Mouse (Mus musculus) megakaryocyte-erythroid progenitor cell, adult 5 weeks (primary cell): ENCODE data around the gene 1700012P22Rik. TPM values are rescaled to one million over a fixed set of nuclear protein-coding genes. Genes with fewer than 3 reads are reported as not detected.

Experiments used
- polyA plus RNA-seq: library from polyadenylated mRNA; stranded (reverse); fragments of >175 nt; gene quantifications from 2 replicates; pipeline ENCODE4 v1.2.3, GENCODE M21; 2012

1700012P22Rik gene
- not detected in 2 replicates for polyA plus RNA-seq

GRCm38 (mm10) chr4:144438672-144439071, at the start of gene 1700012P22Rik:
TSS of gene 1700012P22Rik (minus strand) at chr4:144438772.

DNA sequence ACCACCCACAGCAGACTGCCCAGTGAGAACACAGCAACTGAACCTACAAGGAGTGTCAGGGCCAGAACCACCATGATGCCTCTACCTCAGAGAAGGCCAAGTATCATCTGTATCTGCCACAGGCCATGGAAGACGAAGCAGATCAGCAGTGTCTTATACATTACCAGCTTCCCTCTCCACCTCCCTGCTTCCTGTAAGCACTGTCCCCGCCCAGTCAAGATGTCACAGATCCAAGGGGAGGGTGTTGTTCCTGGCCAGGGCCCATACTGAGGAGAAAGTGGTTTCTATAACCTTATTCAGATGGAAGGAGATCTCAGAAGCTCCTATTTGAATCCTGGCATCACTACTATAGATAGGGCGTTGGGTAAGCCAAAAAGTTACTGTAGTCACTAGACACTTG, 25.1 kb upstream of the 1700012P22Rik start, which contains the start of gene Aadacl3:
Gene Aadacl3 (minus strand): TSS at position 101 of the 400 bp plus-strand sequence.

DNA sequence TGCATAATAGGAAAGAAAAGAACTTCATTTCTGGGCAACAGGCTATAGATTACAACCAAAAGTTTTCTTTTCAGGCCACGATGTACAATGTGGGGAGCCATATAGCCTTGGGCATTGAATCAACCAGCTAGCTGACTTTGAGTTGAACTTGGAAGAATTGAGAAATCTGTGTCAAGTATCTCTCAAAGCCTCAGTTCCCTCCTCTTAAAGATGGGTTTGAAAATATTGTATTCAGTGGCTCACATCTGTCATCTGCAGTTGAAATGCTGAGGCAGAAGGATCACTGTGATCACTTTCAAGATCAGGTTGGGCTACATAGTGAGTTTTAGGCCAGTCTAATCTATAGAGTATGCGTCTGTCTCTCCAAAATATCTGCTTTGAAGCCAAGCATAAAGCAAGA, 14.6 kb upstream of the 1700012P22Rik start, which contains the start of gene Gm9944:
Gene Gm9944 (minus strand): TSS at position 101 of the 400 bp plus-strand sequence.

GRCm38 (mm10) chr4:144408290-144408689, 30.3 kb downstream of the 1700012P22Rik start, which contains the start of gene Pramef12:
TSS of gene Pramef12 (minus strand) at chr4:144408464.

GRCm38 (mm10) chr4:144377911-144378310, 60.7 kb downstream of the 1700012P22Rik start, which contains the start of gene Pramef20:
TSS of gene Pramef20 (minus strand) at chr4:144377933.

Other genes with a start within 250 kb of the 1700012P22Rik start
- gene Oog2, start 248.1 kb downstream of the 1700012P22Rik start, polyA plus RNA-seq, result not detected in 2 replicates
- gene C87977, start 225.5 kb downstream of the 1700012P22Rik start, polyA plus RNA-seq, result not detected in 2 replicates
- not detected in 2 replicates for gene Pramel5, start 158.3 kb downstream of the 1700012P22Rik start, polyA plus RNA-seq
- not detected in 2 replicates for gene Gm13128, start 108.5 kb downstream of the 1700012P22Rik start, polyA plus RNA-seq
- gene Gm13119, start 80.8 kb downstream of the 1700012P22Rik start, polyA plus RNA-seq, result not detected in 2 replicates
- gene Pramef20, start 60.8 kb downstream of the 1700012P22Rik start, polyA plus RNA-seq, result not detected in 2 replicates
- gene Pramef12, start 30.3 kb downstream of the 1700012P22Rik start, polyA plus RNA-seq, result not detected in 2 replicates
- not detected in 2 replicates for gene Gm9944, start 14.5 kb upstream of the 1700012P22Rik start, polyA plus RNA-seq
- gene Aadacl3, start 25.0 kb upstream of the 1700012P22Rik start, polyA plus RNA-seq, result not detected in 2 replicates
- not detected in 2 replicates for gene 9430007A20Rik, start 81.0 kb upstream of the 1700012P22Rik start, polyA plus RNA-seq
- not detected in 2 replicates for gene Gm13124, start 126.4 kb upstream of the 1700012P22Rik start, polyA plus RNA-seq
- not detected in 2 replicates for gene Aadacl4, start 174.9 kb upstream of the 1700012P22Rik start, polyA plus RNA-seq
- gene Gm436, start 247.6 kb upstream of the 1700012P22Rik start, polyA plus RNA-seq, result not detected in 2 replicates